Mouse (Mus musculus) 3134 (cell line): ENCODE measurements at regions not wholly inside any gene's neighbourhood (a gene's known extent, or its start where the extent isn't known, plus 50 kb on each side); places are given as distances from the start of the nearest gene placed in this dataset.

Experiments used
- DNase-seq: peaks from one replicate; pipeline ENCODE4 v3.0.0-alpha.2; 2011; ENCODE audit warnings: low spot score; ENCODE audit not compliant: insufficient read length; ENCODE audit errors: extremely low read depth

DNA sequence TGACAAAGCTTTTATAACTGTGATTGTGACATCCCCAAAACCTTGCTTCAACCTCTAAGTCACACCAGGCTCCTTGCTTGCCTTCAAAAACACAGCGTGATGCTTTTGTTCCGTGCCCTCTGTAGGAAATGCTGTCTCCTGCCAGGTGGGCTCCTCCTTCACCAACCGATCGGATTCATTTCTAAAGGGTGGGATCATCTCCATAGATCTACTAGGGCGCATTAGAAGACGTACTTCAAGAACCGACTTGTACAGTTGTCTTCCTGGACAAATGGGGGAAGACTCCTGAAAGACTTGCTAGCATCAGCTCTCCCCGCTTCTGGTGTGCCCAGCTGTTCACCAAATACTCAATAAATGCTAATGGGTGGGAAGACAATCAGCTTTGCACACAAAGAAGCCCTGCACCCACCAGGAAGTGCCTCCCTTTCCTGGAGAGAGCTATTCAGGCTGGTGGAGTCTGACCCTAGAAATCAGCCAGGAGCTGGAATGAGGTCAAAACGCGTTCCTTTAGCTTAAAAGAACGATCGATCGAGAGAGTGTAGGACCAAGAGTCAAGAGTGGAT, 53.0 kb downstream of the Hoxa1 start:
- DNase-seq, result no peak

DNA sequence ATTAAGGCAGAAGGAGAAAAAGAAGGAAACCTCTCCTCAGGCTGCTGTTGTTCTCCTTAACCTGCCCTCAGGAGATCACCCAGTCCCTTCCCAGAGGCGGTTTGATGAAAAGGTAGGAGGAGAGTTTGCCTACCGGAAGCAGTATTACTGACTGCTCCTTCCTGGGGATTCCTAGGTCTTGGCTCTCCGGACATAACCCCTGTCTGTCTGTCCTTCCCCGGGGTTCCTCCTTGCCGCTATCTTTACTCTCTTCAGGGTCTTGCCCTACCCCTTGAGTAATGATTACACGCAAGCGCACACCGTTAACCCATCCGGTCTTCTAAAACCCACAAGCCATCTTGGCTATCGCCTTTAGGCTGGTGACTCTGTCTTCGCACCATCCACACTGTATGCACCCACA, 54.0 kb downstream of the Hoxa1 start:
- DNase-seq, result no peak

DNA sequence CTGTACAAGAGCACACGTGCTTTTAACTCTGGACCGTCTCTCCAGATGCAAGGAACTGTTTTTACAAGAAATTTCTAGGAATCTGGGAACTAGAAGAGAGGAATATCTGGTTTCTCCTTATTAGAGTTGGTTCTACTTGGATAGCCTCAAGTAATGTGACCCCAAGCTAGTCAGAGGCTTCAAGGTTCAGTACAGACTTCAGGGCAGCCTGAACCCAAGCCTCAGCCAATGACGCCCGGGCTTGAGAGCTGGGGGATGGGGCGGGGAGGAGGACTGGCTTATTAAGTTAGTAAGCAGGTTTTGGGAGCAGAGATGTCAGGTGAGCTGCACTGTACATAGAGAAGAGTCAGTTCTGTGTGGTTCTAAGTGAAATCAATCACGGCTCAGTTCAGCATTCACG, 54.5 kb downstream of the Hoxa1 start:
- DNase-seq, result no peak

DNA sequence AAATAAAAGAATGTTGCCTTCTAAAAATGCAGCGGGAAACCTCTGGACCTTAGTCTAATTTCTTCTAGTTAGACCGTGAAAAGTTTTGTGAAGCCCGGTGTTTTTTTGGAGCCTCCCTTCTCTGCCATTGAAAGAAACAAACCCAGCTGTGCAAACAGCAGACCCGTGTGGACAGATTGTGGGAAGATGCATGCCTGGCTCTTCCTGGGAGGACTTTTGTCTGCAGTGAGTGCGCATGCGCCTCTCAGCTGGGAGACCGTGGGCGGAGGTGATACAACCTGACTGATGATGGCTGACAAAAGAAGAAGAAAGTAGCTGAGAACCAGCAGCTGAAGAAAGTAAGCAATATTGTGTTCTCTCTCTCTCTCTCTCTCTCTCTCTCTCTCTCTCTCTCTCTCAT, 55.4 kb downstream of the Hoxa1 start:
- DNase-seq, result no peak

DNA sequence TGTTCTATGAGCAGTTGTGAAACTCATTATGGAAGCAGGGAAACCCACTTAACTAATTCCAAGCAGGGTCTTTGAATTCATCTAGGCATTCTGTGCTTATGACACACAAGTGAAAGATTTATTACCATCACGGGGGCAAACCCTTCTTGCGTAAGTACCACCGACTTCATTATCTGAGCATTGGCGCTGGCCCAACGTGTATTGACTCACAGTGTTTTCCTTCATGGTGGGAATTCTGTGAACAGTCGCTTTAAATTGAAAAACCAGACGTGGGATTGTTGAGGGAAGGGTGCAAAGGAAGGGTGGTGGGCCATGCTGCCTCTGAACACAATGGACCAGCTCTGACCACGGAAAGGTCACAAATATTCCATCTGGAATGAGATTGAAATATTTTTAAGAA, 55.9 kb downstream of the Hoxa1 start:
- DNase-seq, result no peak

DNA sequence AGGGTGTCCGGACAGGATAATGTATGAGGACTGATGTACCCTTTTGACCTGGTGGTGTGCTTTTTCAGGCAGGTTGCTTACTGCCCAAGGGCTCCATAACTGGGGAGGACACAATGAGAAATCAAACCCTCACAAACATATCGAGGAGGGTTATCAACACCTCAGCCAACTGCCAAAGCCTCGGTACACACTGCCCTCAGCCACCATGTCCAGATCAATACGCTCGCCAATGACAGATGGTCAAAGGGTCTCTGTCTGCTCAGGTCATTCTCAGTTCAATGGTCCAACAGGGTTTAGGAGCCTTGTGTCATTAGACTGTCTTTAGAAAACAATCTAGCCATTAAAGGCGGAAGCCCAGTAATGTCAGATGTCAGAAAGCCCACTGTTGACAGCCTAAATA, 56.9 kb downstream of the Hoxa1 start:
- no peak for DNase-seq

- DNase-seq, result no peak
Measured at GRCm38 (mm10) chr6:52098851-52099250, 59.3 kb downstream of the Hoxa1 start.

- DNase-seq, result no peak
Measured at GRCm38 (mm10) chr6:52095575-52095974, 62.5 kb downstream of the Hoxa1 start.

DNA sequence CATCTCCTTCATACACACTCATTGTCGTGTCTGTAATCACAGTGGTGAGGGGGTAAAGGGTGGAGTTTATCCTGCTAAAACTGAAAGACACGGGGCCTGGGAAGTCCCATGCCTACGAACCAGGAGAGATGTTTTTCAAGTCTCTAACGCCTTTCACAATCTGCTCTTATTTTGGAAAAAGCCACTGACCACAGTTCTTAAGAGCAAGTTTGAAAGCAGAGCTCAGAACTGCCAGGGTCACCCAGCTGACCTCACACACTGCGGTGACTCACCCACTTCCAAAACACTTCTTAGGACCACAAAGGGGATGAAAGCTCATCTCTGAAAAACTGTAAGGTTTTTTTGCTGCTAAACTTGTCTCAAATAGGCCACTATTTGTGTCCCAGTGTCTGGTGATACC, 66.7 kb downstream of the Hoxa1 start:
- DNase-seq, result peak; percentile 50

GRCm38 (mm10) chr6:52085932-52086643, 72.0 kb downstream of the Hoxa1 start:
- no peak for DNase-seq

DNA sequence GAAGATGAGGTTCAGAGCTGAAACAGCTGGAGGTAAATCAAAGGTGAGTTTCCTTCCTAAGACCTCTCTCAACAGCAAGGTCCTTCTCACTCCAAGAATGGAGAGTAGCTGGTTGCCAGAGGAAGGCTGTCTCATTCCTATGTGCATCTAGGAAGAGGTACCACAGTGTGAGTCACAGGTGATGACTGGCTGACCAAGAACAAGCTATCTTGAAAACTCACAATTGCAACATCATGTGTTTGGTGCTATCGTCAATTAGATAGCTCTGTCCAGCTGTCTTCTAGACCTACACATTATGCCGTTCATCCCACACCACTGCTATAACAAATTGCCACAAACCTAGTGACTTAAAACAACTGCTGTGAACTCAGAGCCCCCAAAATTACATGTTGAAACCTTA, 72.3 kb upstream of the Skap2 start:
- DNase-seq, result no peak

- no peak for DNase-seq
Measured at GRCm38 (mm10) chr6:52079501-52079900, 67.2 kb upstream of the Skap2 start.

GRCm38 (mm10) chr6:52078530-52079340, 66.4 kb upstream of the Skap2 start:
- DNase-seq, result no peak

DNA sequence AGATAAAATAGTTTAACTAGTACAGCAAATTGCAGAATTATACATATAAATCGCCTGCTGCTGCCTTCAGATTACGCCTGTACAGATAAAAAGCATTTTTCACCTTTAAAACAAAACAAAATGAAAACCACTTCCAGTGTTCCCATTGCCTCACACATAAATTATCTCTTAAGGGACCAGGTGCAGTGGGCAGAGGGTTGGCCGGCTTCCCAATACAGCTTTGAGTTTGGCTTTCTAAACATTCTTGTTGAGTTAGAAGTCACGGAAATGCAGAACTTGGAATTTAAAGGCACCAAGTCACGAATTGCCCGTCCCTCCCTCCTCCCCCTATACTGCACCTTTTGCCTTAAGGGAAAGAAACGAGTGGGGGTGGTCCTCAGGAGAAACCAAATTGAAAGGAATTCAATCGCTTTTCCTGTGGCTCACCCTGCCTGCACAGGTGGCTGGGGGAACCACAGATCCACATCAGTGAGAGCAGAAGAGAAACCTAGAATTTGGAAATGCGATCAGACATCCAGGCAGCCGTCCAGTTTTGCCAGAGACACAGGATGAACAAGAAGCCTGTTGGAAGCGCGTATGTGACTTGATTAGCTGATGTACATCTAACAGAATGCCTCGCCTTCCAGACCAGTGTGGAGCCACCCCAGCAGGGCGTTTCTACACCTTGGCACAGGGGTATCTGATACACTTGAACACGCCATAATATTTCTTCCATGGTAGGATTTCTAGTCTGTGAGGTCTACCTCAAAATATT, 64.0 kb upstream of the Skap2 start:
- DNase-seq, result peak; percentile 48

DNA sequence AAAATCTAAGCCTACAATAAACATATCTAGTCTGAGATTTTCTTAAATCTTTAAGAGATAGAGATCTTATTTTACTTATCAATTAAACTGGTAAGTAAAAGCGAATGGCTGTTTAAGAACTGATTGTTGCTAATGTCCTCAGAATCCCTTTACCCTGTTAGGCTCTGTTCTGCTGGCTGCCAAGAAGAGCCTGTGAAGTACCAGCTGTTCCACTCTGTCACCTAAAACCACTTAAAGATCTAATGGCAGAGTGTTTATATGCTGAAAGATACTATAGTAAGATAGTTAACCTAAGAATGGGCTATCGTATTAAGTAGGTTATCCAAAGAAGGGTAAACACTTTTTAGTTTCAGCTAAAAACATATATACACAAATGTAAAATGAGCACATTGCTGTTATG, 62.6 kb upstream of the Skap2 start:
- no peak for DNase-seq

GRCm38 (mm10) chr6:52067151-52067550, 54.8 kb upstream of the Skap2 start:
- DNase-seq, result no peak

DNA sequence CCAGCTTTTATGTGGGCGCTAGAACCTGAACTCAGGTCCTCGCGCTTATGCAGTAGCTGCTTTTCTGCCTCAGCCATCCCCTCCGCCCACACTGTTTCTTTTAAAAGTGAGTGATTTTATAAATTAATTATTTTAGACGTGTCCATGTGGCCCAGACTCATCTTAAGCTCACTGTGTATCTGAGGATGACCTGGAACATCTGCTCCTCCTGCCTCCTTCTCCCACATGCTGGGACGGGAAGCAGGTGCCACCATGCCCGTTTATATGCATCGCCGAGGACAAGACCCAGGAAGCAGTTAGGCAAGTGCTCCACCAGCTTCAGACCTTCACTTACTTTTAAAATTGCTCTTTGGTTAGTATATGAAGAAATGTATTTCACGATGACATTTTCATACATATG, 53.3 kb upstream of the Skap2 start:
- DNase-seq, result no peak

GRCm38 (mm10) chr6:52064176-52065015, 52.0 kb upstream of the Skap2 start:
- no peak for DNase-seq
